Mouse (Mus musculus): ENCODE results near the gene Nup153. TPM values are rescaled to one million over a fixed set of nuclear protein-coding genes. Genes with fewer than 3 reads are reported as not detected.

Gene Nup153
- polyA plus RNA-seq, 1 experiment: 164 TPM

GRCm38 (mm10) chr13:46736479-46736865, 8.7 kb upstream of the Nup153 start:
- Histone ChIP-seq H3K27me3 (ENCODE audit: control insufficient read depth, insufficient read depth, low read length) (no peaks in the 10 kb centered on the region), H3K36me3 (ENCODE audit: control insufficient read depth, insufficient read depth, low read length) (no peaks in the 10 kb centered on the region), H3K27ac (ENCODE audit: control insufficient read depth, insufficient read depth, low read length) (peak overlapping the region; percentile 99), H3K4me3 (ENCODE audit: control insufficient read depth, insufficient read depth, low read length) (peak overlapping the region; percentile 70), H3K4me1 (replicated peaks; ENCODE audit: control insufficient read depth, insufficient read depth, low read length) (peaks cover 11% of the 10 kb centered on the region)
- TF ChIP-seq POLR2A (IDR thresholded peaks at IDR 0.05; ENCODE audit: control insufficient read depth, extremely low read depth, insufficient read depth, low read length, poor library complexity): no peak
- no peak for TF ChIP-seq CTCF (IDR thresholded peaks at IDR 0.05; ENCODE audit: borderline replicate concordance, control insufficient read depth, extremely low read depth, insufficient read depth, low read length, poor library complexity)
- peak; percentile 64 for DNase-seq
- WGBS: under 1% methylated on average over 12 of the region's 12 CpGs

- TF ChIP-seq POLR2A (IDR thresholded peaks at IDR 0.05; ENCODE audit: control insufficient read depth, extremely low read depth, insufficient read depth, low read length, poor library complexity) (peak; percentile 30; the same call in 1 of the 2 replicates), CTCF (IDR thresholded peaks at IDR 0.05; ENCODE audit: borderline replicate concordance, control insufficient read depth, extremely low read depth, insufficient read depth, low read length, poor library complexity) (no peak)
- H3K4me1 ChIP-seq (replicated peaks; ENCODE audit: control insufficient read depth, insufficient read depth, low read length): peaks cover 11% of the 10 kb centered on the region
- peak overlapping the region; percentile 70 for H3K4me3 ChIP-seq (ENCODE audit: control insufficient read depth, insufficient read depth, low read length)
- H3K36me3 ChIP-seq (ENCODE audit: control insufficient read depth, insufficient read depth, low read length): no peaks in the 10 kb centered on the region
- WGBS: 0% methylated on average over 20 of the region's 20 CpGs
- peak overlapping the region; percentile 99 for H3K27ac ChIP-seq (ENCODE audit: control insufficient read depth, insufficient read depth, low read length)
- H3K27me3 ChIP-seq (ENCODE audit: control insufficient read depth, insufficient read depth, low read length): no peaks in the 10 kb centered on the region
- DNase-seq: peak; percentile 81
Measured at GRCm38 (mm10) chr13:46735808-46736478, 8.2 kb upstream of the Nup153 start.

- no peak for TF ChIP-seq CTCF (IDR thresholded peaks at IDR 0.05; ENCODE audit: borderline replicate concordance, control insufficient read depth, extremely low read depth, insufficient read depth, low read length, poor library complexity)
- TF ChIP-seq POLR2A (IDR thresholded peaks at IDR 0.05; ENCODE audit: control insufficient read depth, extremely low read depth, insufficient read depth, low read length, poor library complexity): no peak
- no peak for DNase-seq
- Histone ChIP-seq H3K27me3 (ENCODE audit: control insufficient read depth, insufficient read depth, low read length) (no peaks in the 10 kb centered on the region), H3K27ac (ENCODE audit: control insufficient read depth, insufficient read depth, low read length) (peak overlapping the region; percentile 99), H3K4me3 (ENCODE audit: control insufficient read depth, insufficient read depth, low read length) (peak overlapping the region; percentile 70), H3K36me3 (ENCODE audit: control insufficient read depth, insufficient read depth, low read length) (no peaks in the 10 kb centered on the region), H3K4me1 (replicated peaks; ENCODE audit: control insufficient read depth, insufficient read depth, low read length) (peaks cover 11% of the 10 kb centered on the region)
- WGBS: 24% methylated on average over 11 of the region's 11 CpGs
Measured at GRCm38 (mm10) chr13:46735219-46735807, 7.6 kb upstream of the Nup153 start.

GRCm38 (mm10) chr13:46729998-46730397, 2.3 kb upstream of the Nup153 start:
- no peak for DNase-seq
- 91% methylated on average over 2 of the region's 2 CpGs for whole genome bisulfite sequencing
- Histone ChIP-seq H3K36me3 (ENCODE audit: control insufficient read depth, insufficient read depth, low read length) (no peaks in the 10 kb centered on the region), H3K4me3 (ENCODE audit: control insufficient read depth, insufficient read depth, low read length) (no peak overlapping the region), H3K27me3 (ENCODE audit: control insufficient read depth, insufficient read depth, low read length) (no peaks in the 10 kb centered on the region), H3K27ac (ENCODE audit: control insufficient read depth, insufficient read depth, low read length) (no peak overlapping the region), H3K4me1 (replicated peaks; ENCODE audit: control insufficient read depth, insufficient read depth, low read length) (peaks cover 3% of the 10 kb centered on the region; the same call in 1 of the 2 replicates)
- no peak for TF ChIP-seq CTCF (IDR thresholded peaks at IDR 0.05; ENCODE audit: borderline replicate concordance, control insufficient read depth, extremely low read depth, insufficient read depth, low read length, poor library complexity)
- TF ChIP-seq POLR2A (IDR thresholded peaks at IDR 0.05; ENCODE audit: control insufficient read depth, extremely low read depth, insufficient read depth, low read length, poor library complexity): no peak

GRCm38 (mm10) chr13:46728411-46728810, 671 bp upstream of the Nup153 start:
- Histone ChIP-seq H3K27me3 (ENCODE audit: control insufficient read depth, insufficient read depth, low read length) (no peaks in the 10 kb centered on the region), H3K36me3 (ENCODE audit: control insufficient read depth, insufficient read depth, low read length) (no peaks in the 10 kb centered on the region), H3K27ac (ENCODE audit: control insufficient read depth, insufficient read depth, low read length) (no peak overlapping the region), H3K4me1 (replicated peaks; ENCODE audit: control insufficient read depth, insufficient read depth, low read length) (peaks cover 5% of the 10 kb centered on the region), H3K4me3 (ENCODE audit: control insufficient read depth, insufficient read depth, low read length) (peak overlapping the region; percentile 45)
- TF ChIP-seq CTCF (IDR thresholded peaks at IDR 0.05; ENCODE audit: borderline replicate concordance, control insufficient read depth, extremely low read depth, insufficient read depth, low read length, poor library complexity) (no peak), POLR2A (IDR thresholded peaks at IDR 0.05; ENCODE audit: control insufficient read depth, extremely low read depth, insufficient read depth, low read length, poor library complexity) (no peak)
- DNase-seq: no peak
- 41% methylated on average over 5 of the region's 5 CpGs for WGBS

GRCm38 (mm10) chr13:46727038-46727836, 503 bp downstream of the Nup153 start:
- TF ChIP-seq CTCF (IDR thresholded peaks at IDR 0.05; ENCODE audit: borderline replicate concordance, control insufficient read depth, extremely low read depth, insufficient read depth, low read length, poor library complexity) (0 out of 2 replicates have a peak, but pooled peaks have one; percentile 34), POLR2A (IDR thresholded peaks at IDR 0.05; ENCODE audit: control insufficient read depth, extremely low read depth, insufficient read depth, low read length, poor library complexity) (no peak)
- peaks cover 2% of the 10 kb centered on the region for H3K4me1 ChIP-seq (replicated peaks; ENCODE audit: control insufficient read depth, insufficient read depth, low read length)
- H3K4me3 ChIP-seq (ENCODE audit: control insufficient read depth, insufficient read depth, low read length): peak overlapping the region; percentile 69
- no peaks in the 10 kb centered on the region for H3K27me3 ChIP-seq (ENCODE audit: control insufficient read depth, insufficient read depth, low read length)
- H3K27ac ChIP-seq (ENCODE audit: control insufficient read depth, insufficient read depth, low read length): peak overlapping the region; percentile 44
- under 1% methylated on average over 84 of the region's 85 CpGs for WGBS
- DNase-seq: peak; percentile 64
- H3K36me3 ChIP-seq (ENCODE audit: control insufficient read depth, insufficient read depth, low read length): no peaks in the 10 kb centered on the region

Measured in thymus, adult 2 months (tissue).